Mouse (Mus musculus): ENCODE data around the gene Ifnab. TPM values are rescaled to one million over a fixed set of nuclear protein-coding genes. Genes with fewer than 3 reads are reported as not detected.

Gene Ifnab
- not detected in 2 replicates for total RNA-seq (2017)

GRCm38 (mm10) chr4:88691259-88691658 lies at the start of gene Ifnab:
Gene Ifnab (minus strand): TSS chr4:88691359.
- no peak for ATAC-seq (replicated peaks in 1 of 2; ENCODE audit: insufficient read depth in 1 of 2, low FRiP score in 2 of 2, low TSS enrichment in 1 of 2, low read depth in 1 of 2, poor library complexity in 2 of 2, severe bottlenecking in 2 of 2)

- no peak; a peak in 1 of 4 replicates for ATAC-seq (replicated peaks in 1 of 2; ENCODE audit: insufficient read depth in 1 of 2, low FRiP score in 2 of 2, low TSS enrichment in 1 of 2, low read depth in 1 of 2, poor library complexity in 2 of 2, severe bottlenecking in 2 of 2)
These were observed 47.9 kb upstream of the Ifnab start for GRCm38 (mm10) chr4:88739036-88739435.

DNA sequence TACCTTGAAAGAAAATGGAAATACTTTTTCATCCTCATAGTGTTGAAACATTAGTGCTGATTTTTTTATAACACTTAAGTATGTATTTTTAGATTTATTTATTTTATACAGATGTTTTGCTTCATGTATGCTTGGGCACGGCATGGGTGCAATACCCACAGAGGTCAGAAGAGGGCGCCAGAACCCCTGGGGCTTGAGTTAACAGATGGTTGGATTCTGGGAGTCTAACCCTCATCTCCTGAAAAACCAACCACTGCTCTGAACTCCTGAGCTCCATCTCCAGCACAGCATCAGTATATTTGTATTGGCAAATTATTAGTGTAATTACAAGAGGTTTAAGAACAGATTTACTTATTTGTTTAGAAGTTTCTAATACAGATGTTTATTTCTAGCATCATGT lies 47.3 kb upstream of the Ifnab start:
- ATAC-seq (replicated peaks in 1 of 2; ENCODE audit: insufficient read depth in 1 of 2, low FRiP score in 2 of 2, low TSS enrichment in 1 of 2, low read depth in 1 of 2, poor library complexity in 2 of 2, severe bottlenecking in 2 of 2): peak in 1 of 2 experiments; percentile 84; a peak in 2 of 4 replicates

- peak; percentile 92 to 94 for ATAC-seq (replicated peaks in 1 of 2; ENCODE audit: insufficient read depth in 1 of 2, low FRiP score in 2 of 2, low TSS enrichment in 1 of 2, low read depth in 1 of 2, poor library complexity in 2 of 2, severe bottlenecking in 2 of 2)
These were observed 36.2 kb upstream of the Ifnab start for GRCm38 (mm10) chr4:88727324-88727723.

- no peak for ATAC-seq (replicated peaks in 1 of 2; ENCODE audit: insufficient read depth in 1 of 2, low FRiP score in 2 of 2, low TSS enrichment in 1 of 2, low read depth in 1 of 2, poor library complexity in 2 of 2, severe bottlenecking in 2 of 2)
These were observed 35.6 kb upstream of the Ifnab start for GRCm38 (mm10) chr4:88726727-88727126.

GRCm38 (mm10) chr4:88723497-88724090 lies 32.4 kb upstream of the Ifnab start:
- ATAC-seq (replicated peaks in 1 of 2; ENCODE audit: insufficient read depth in 1 of 2, low FRiP score in 2 of 2, low TSS enrichment in 1 of 2, low read depth in 1 of 2, poor library complexity in 2 of 2, severe bottlenecking in 2 of 2): no peak

DNA sequence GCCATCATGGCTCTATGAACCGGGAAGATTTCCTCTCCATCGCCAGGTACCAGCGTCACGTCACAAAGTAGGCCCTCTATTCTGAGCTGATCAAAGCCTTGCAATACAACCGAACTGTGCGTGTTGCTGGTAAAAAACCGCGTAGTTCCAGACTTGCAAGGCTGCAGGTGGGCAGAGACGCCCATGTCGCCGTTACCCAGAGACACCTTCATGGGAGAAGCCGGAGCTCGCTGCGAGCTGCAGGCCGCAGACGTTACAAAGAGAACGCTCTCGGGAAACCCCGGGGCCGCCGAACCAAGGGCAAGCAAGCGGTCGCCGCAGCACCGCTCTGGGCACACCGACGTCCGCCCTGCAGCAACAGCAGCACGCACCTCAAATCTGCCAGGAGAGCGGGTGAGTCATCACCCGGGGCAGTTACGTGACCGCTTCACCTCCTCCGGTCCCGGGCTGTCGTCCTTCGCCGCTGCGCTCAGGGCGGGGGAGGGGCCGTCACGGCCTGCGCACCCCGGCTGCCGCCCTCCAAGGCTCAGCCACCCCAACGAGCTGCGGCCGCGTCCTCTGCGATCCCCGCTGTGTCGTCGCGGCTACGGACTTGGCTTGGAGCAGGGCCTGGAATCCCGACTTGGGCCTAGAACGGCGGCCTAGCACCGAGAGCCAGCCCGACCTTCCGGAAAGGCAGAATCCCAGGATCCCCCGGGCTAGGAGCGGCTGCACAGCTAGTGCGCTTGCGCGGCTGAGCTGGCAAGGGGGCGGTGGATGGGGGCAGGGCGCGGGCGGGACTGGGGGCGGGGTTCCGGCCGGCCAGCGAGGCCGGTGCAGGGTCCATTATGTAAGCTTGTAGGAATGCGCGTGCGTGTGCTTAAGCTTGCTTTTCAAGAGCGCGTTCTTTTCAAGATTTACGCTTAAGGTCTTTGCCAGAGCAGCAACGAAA lies 30.9 kb upstream of the Ifnab start, which contains the start of the genes Gm26566 and Klhl9:
TSS of gene Gm26566 (plus strand) at position 15 of the 931 bp plus-strand sequence.
TSS of gene Klhl9 (minus strand) at position 675 of the 931 bp plus-strand sequence.
- ATAC-seq (replicated peaks in 1 of 2; ENCODE audit: insufficient read depth in 1 of 2, low FRiP score in 2 of 2, low TSS enrichment in 1 of 2, low read depth in 1 of 2, poor library complexity in 2 of 2, severe bottlenecking in 2 of 2): peak; percentile 72 to 91

DNA sequence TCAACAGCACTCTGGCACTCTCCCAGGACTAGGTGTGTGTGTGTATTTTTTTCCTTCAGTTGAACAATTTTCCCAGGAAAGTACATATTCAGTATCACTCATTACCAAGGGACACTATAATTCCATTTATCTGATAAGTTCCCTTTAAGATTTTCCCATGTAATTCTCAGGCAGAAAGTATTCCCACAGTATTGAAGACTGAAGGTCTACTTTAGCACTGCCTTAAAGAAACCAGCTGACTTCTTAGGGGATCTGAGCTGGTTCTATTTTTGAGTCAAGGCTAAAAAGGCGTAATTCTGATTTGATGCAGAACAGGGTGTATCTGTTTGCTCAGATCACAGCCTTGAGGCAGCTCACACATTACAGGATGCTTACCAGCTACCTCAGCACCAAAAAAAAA lies 27.6 kb upstream of the Ifnab start:
- ATAC-seq (replicated peaks in 1 of 2; ENCODE audit: insufficient read depth in 1 of 2, low FRiP score in 2 of 2, low TSS enrichment in 1 of 2, low read depth in 1 of 2, poor library complexity in 2 of 2, severe bottlenecking in 2 of 2): no peak

DNA sequence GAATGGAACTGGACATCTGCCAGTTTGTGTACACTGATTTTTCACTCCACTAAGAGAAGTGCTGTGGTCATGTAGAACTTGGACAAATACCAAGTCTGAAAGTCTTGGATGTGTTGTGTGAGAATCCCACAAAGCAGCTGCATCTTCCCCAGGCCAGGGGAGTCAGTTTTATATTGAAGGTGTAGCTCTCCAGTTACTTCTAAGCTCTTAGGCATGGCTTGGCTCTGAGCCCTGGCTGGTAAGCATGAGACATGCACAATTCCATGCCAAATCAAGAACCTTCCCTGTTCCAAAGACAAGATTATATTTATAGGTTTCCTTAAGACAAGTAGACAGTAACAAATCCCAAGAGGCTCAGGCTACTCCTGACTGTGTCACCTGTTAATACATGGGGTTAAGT lies 23.9 kb upstream of the Ifnab start:
- no peak for ATAC-seq (replicated peaks in 1 of 2; ENCODE audit: insufficient read depth in 1 of 2, low FRiP score in 2 of 2, low TSS enrichment in 1 of 2, low read depth in 1 of 2, poor library complexity in 2 of 2, severe bottlenecking in 2 of 2)

GRCm38 (mm10) chr4:88714281-88714680 lies 23.1 kb upstream of the Ifnab start:
- ATAC-seq (replicated peaks in 1 of 2; ENCODE audit: insufficient read depth in 1 of 2, low FRiP score in 2 of 2, low TSS enrichment in 1 of 2, low read depth in 1 of 2, poor library complexity in 2 of 2, severe bottlenecking in 2 of 2): no peak

DNA sequence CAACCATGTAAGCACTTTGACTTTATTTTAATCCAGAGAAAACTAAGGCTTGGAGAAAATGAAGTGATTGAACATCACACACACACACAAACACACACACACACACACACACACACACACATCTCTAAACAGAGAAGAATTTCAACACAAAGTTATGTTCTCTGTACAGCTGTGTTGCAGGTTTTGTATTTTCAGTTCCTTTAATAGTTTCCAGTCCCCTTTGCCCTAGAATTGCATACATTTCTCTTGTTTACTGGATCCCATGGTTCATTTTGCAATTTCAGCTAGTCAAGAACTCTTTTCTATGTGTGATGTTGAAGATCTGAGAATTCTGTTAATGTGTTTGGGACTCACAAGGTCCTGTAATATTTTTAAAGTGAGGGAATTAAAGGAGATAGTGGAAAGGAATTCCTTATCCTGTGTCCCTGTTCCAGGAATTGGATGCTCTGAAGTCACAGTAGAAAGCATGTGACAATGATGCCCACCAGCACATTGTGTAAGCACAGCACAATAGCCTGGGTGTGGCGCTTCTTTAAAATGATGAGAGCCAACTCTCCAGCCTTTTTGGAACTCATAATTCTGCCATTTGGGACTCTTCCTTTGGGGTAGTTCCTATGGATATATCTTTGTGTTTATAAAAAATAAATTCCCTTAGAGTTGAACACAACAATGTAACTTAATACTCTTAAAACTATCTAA lies 16.1 kb upstream of the Ifnab start:
- ATAC-seq (replicated peaks in 1 of 2; ENCODE audit: insufficient read depth in 1 of 2, low FRiP score in 2 of 2, low TSS enrichment in 1 of 2, low read depth in 1 of 2, poor library complexity in 2 of 2, severe bottlenecking in 2 of 2): no peak; a peak in 1 of 4 replicates

DNA sequence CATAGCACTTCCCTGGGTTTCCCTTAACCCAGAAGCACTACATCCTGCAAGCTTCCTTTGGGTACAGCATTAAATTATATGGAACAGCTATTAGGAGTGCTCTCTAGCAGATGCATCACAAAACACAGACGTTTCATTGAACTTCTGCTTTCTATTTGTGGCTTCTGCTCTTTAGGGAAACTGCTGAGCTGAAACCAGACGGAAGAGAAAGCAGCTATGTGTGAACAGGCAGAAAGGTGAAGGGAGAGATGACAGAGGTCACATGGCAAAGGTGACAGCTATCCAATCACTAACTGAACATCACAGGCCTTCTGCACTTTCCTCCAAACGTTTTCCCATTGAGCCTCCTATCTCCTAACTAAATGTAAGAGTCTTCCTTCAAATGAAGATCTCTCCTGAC lies 14.8 kb upstream of the Ifnab start:
- peak; percentile 69 to 78 for ATAC-seq (replicated peaks in 1 of 2; ENCODE audit: insufficient read depth in 1 of 2, low FRiP score in 2 of 2, low TSS enrichment in 1 of 2, low read depth in 1 of 2, poor library complexity in 2 of 2, severe bottlenecking in 2 of 2)

DNA sequence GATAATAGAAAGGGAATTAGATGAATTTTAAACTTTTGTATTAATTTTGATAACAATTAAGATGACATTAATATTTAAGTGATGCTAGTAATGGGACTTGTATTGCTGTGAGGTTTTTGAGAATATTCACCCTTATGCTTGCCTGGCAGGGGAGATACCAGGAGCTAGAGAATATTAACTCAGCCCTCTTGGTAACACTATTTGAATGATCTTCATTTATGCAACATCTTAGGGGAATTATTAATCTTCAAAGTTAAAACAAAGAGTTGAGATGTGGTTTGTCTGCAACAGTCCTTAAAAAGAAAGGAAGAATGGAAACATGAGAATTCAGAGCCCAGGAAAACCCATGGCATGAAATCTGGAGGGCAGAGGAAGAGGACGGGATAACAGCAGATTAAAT lies 8.1 kb upstream of the Ifnab start:
- ATAC-seq (replicated peaks in 1 of 2; ENCODE audit: insufficient read depth in 1 of 2, low FRiP score in 2 of 2, low TSS enrichment in 1 of 2, low read depth in 1 of 2, poor library complexity in 2 of 2, severe bottlenecking in 2 of 2): no peak

DNA sequence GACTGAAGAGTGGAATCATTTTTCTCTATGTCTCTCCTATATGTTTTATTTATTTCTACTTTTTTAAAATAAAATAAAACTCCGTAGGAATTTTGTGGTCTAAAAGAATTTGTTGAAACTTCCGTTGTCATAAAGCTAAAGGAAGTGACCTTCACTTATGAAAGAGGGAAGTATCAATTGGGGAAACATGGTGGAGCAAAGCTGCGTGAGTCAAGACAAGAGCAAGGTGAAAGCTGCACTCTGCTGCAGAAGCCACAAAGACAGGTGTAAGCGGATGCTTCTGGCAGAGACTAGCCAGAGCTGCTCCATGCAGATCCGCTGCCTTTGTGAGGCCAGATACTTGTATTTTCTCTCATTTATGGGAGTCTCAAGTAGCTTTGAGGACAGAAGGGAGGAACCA lies 7.6 kb upstream of the Ifnab start:
- peak; percentile 42 to 57; a peak in 2 of 4 replicates for ATAC-seq (replicated peaks in 1 of 2; ENCODE audit: insufficient read depth in 1 of 2, low FRiP score in 2 of 2, low TSS enrichment in 1 of 2, low read depth in 1 of 2, poor library complexity in 2 of 2, severe bottlenecking in 2 of 2)

DNA sequence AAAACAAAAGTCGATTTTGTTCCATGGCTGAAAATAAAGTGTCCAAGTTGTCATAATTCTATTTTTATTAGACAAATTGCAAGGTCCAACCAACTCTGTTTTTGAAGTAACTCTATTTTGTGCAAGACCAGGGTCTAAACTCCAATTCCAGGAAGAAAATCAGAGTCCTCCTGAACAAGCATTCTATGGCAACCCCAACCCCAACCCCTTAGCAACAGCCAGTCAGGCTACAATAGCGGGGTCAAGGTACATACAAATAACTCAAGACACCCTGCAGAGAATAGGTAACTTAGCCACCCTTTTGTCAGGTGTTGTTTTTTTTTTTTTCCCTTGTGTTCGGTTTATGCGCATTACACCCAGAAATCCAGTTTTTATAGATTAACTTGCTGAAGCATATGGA lies 6.6 kb upstream of the Ifnab start:
- ATAC-seq (replicated peaks in 1 of 2; ENCODE audit: insufficient read depth in 1 of 2, low FRiP score in 2 of 2, low TSS enrichment in 1 of 2, low read depth in 1 of 2, poor library complexity in 2 of 2, severe bottlenecking in 2 of 2): no peak

- ATAC-seq (replicated peaks in 1 of 2; ENCODE audit: insufficient read depth in 1 of 2, low FRiP score in 2 of 2, low TSS enrichment in 1 of 2, low read depth in 1 of 2, poor library complexity in 2 of 2, severe bottlenecking in 2 of 2): no peak
These were observed 5.9 kb upstream of the Ifnab start for GRCm38 (mm10) chr4:88697108-88697507.

DNA sequence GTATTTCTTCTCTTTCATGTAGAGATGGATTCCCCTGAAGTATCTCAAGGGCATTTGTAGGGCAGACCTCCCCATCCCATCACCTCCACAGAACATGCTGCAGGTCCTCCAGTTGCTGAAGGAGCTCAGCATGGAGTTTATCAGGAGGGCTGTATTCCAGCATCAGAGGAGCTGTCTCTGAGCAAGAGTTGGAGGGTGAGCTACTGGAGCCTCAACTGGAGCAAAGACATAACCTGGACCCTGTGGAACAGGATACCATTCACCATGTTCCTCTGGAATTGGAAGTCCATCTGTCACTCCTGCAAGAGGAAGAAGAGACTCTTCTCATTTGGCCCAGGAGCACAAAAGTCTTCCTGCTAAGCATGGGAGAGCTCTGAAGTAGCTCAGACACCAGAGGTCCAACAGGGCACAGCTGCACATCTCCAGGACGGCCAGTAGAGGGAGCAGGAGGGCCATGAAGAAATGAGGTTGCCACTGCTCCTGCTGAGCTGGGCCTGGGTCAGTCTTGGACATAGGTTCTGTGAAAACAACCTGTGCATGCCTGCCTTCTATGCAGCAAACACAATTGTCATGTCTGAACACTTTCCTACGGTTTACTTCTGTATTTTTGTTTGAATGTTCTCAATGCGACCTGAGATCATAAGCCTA lies 5.2 kb upstream of the Ifnab start:
- ATAC-seq (replicated peaks in 1 of 2; ENCODE audit: insufficient read depth in 1 of 2, low FRiP score in 2 of 2, low TSS enrichment in 1 of 2, low read depth in 1 of 2, poor library complexity in 2 of 2, severe bottlenecking in 2 of 2): peak; percentile 75 to 93
